Mouse (Mus musculus) liver, embryonic 13.5 days (tissue): ENCODE results near the gene Psmc5. TPM values are rescaled to one million over a fixed set of nuclear protein-coding genes. Genes with fewer than 3 reads are reported as not detected.

Source experiments
- ATAC-seq: fragments of 200-750 bp; cut with Nextera tagmentation; 2 replicates; pipeline ENCODE4 v1.8.0; 2017; ENCODE audit warnings: low read depth, mild to moderate bottlenecking, moderate number of reproducible peaks, moderate library complexity
- DNase-seq: peaks from one replicate; pipeline ENCODE4 v3.0.0; 2022
- H3K27ac ChIP-seq: fragments of 300-500 bp; sonication (generic); 2 replicates; pipeline ENCODE4 v1.5.1; 2015; ENCODE audit warnings: moderate library complexity, mild to moderate bottlenecking, inconsistent platforms
- H3K27me3 ChIP-seq: fragments of 300-500 bp; sonication (generic); 2 replicates; pipeline ENCODE4 v1.6.1; 2015; ENCODE audit warnings: mild to moderate bottlenecking, inconsistent platforms
- H3K36me3 ChIP-seq: fragments of 300-500 bp; sonication (generic); 2 replicates; pipeline ENCODE4 v1.6.1; 2015; ENCODE audit warnings: mild to moderate bottlenecking, inconsistent platforms
- H3K4me1 ChIP-seq: fragments of 300-500 bp; sonication (generic); replicated peaks from 2 replicates; pipeline ENCODE4 v1.6.1; 2015; ENCODE audit warnings: inconsistent platforms
- H3K4me2 ChIP-seq: fragments of 300-500 bp; sonication (generic); 2 replicates; pipeline ENCODE4 v1.6.1; 2015; ENCODE audit warnings: inconsistent platforms, mild to moderate bottlenecking, moderate library complexity
- H3K4me3 ChIP-seq: fragments of 300-500 bp; sonication (generic); replicated peaks from 2 replicates; pipeline ENCODE4 v1.5.1; 2015; ENCODE audit warnings: mild to moderate bottlenecking, inconsistent platforms
- H3K9ac ChIP-seq: fragments of 300-500 bp; sonication (generic); 2 replicates; pipeline ENCODE4 v1.6.1; 2015; ENCODE audit warnings: mild to moderate bottlenecking, inconsistent platforms
- H3K9me3 ChIP-seq: fragments of 300-500 bp; sonication (generic); replicated peaks from 2 replicates; pipeline ENCODE4 v1.6.1; 2016; ENCODE audit warnings: inconsistent platforms
- WGBS: fragments of 180-500 bp; shearing (Covaris S2); methylation state at CpG from one replicate; pipeline ENCODE4 v1.1.7; 2015; ENCODE audit not compliant: insufficient replicate concordance; 5-methylcytosine and 5-hydroxymethylcytosine counted together
- polyA plus RNA-seq: library from polyadenylated mRNA; unstranded; fragments of >200 nt; fragmentation: Nextera tagmentation; extraction: Ambion mirVana; gene quantifications from 2 replicates; pipeline ENCODE4 v1.2.1, GENCODE M21; 2015

Psmc5 gene
- polyA plus RNA-seq, 1 experiment from 2014 or later: 204 TPM

GRCm38 (mm10) chr11:106307432-106307831 lies 51.5 kb downstream of the Psmc5 start:
- Histone ChIP-seq H3K4me1 (no peaks in the 10 kb centered on the region), H3K27ac (no peak overlapping the region), H3K36me3 (no peaks in the 10 kb centered on the region), H3K4me3 (no peak overlapping the region), H3K9ac (no peak overlapping the region), H3K4me2 (no peak overlapping the region), H3K9me3 (no peaks in the 10 kb centered on the region), H3K27me3 (no peaks in the 10 kb centered on the region)
- WGBS: 60% methylated on average over 5 of the region's 5 CpGs
- no peak for ATAC-seq
- no peak for DNase-seq

GRCm38 (mm10) chr11:106308162-106308561 lies 52.2 kb downstream of the Psmc5 start:
- no peak overlapping the region for H3K27ac ChIP-seq
- WGBS: 68% methylated on average over 11 of the region's 11 CpGs
- no peak overlapping the region for H3K4me2 ChIP-seq
- H3K9ac ChIP-seq: no peak overlapping the region
- H3K9me3 ChIP-seq: no peaks in the 10 kb centered on the region
- no peak for ATAC-seq
- H3K27me3 ChIP-seq: no peaks in the 10 kb centered on the region
- H3K36me3 ChIP-seq: no peaks in the 10 kb centered on the region
- no peak overlapping the region for H3K4me3 ChIP-seq
- no peak for DNase-seq
- 0 out of 2 replicates have a peak, but pooled peaks cover under 1% of the 10 kb centered on the region for H3K4me1 ChIP-seq

- no peaks in the 10 kb centered on the region for H3K27me3 ChIP-seq
- DNase-seq: no peak
- H3K9me3 ChIP-seq: no peaks in the 10 kb centered on the region
- no peak overlapping the region for H3K27ac ChIP-seq
- no peak overlapping the region for H3K4me3 ChIP-seq
- H3K4me2 ChIP-seq: no peak overlapping the region
- no peaks in the 10 kb centered on the region for H3K36me3 ChIP-seq
- H3K4me1 ChIP-seq: peaks cover 12% of the 10 kb centered on the region
- H3K9ac ChIP-seq: no peak overlapping the region
- ATAC-seq: no peak
- 73% methylated on average over 5 of the region's 5 CpGs for WGBS
Observed at GRCm38 (mm10) chr11:106310123-106310522, 54.2 kb downstream of the Psmc5 start.

Other genes starting within 250 kb of the Psmc5 start
- 0.03 TPM in 1 of 2 replicates, not detected in the other for gene Kcnh6, start 248.0 kb upstream of the Psmc5 start, polyA plus RNA-seq
- 25.3 and 29.4 TPM in 2 replicates for gene Dcaf7, start 219.3 kb upstream of the Psmc5 start, polyA plus RNA-seq
- gene Taco1, start 190.1 kb upstream of the Psmc5 start, polyA plus RNA-seq: 8.1 and 8.3 TPM in 2 replicates
- 4.5 and 4.8 TPM in 2 replicates for gene Map3k3, start 171.5 kb upstream of the Psmc5 start, polyA plus RNA-seq
- not detected in 2 replicates for gene Gm10840, start 95.3 kb upstream of the Psmc5 start, polyA plus RNA-seq
- gene Limd2, start 95.3 kb upstream of the Psmc5 start, polyA plus RNA-seq: 82.2 and 87.8 TPM in 2 replicates
- 9.4 and 10.5 TPM in 2 replicates for gene Strada, start 54.0 kb upstream of the Psmc5 start, polyA plus RNA-seq
- 41.5 and 50.9 TPM in 2 replicates for gene Ccdc47, start 39.8 kb upstream of the Psmc5 start, polyA plus RNA-seq
- 26.8 and 31.6 TPM in 2 replicates for gene Ddx42, start 39.2 kb upstream of the Psmc5 start, polyA plus RNA-seq
- gene Ftsj3, start 75 bp upstream of the Psmc5 start, polyA plus RNA-seq: 55.4 and 66.0 TPM in 2 replicates
- gene Smarcd2, start 16.8 kb downstream of the Psmc5 start, polyA plus RNA-seq: 27.8 and 29.2 TPM in 2 replicates
- gene Tcam1, start 20.5 kb downstream of the Psmc5 start, polyA plus RNA-seq: 0.27 and 0.39 TPM in 2 replicates
- gene Gh, start 45.7 kb downstream of the Psmc5 start, polyA plus RNA-seq: not detected in 2 replicates
- 3.7 and 4.4 TPM in 2 replicates for gene Cd79b, start 58.6 kb downstream of the Psmc5 start, polyA plus RNA-seq
- 0.02 TPM in 1 of 2 replicates, not detected in the other for gene Scn4a, start 97.1 kb downstream of the Psmc5 start, polyA plus RNA-seq
- gene Prr29, start 109.3 kb downstream of the Psmc5 start, polyA plus RNA-seq: not detected in 2 replicates
- 18.6 and 19.5 TPM in 2 replicates for gene Icam2, start 131.9 kb downstream of the Psmc5 start, polyA plus RNA-seq
- gene Ern1, start 231.7 kb downstream of the Psmc5 start, polyA plus RNA-seq: 3.9 and 4.4 TPM in 2 replicates